Mouse (Mus musculus) erythroblast, embryonic 14.5 days (primary cell): ENCODE measurements around the gene Bmpr1a. TPM values are rescaled to one million over a fixed set of nuclear protein-coding genes. Genes with fewer than 3 reads are reported as not detected.

Source experiments
- H3K27me3 ChIP-seq: 2 replicates; pipeline ENCODE4 v1.6.1; 2012; ENCODE audit warnings: inconsistent platforms; ENCODE audit not compliant: control insufficient read depth
- H3K36me3 ChIP-seq: 2 replicates; pipeline ENCODE4 v1.6.1; 2012; ENCODE audit warnings: mild to moderate bottlenecking, inconsistent platforms; ENCODE audit not compliant: control insufficient read depth
- H3K4me1 ChIP-seq: 2 replicates; pipeline ENCODE4 v1.6.1; 2012; ENCODE audit warnings: inconsistent platforms; ENCODE audit not compliant: control insufficient read depth
- H3K4me3 ChIP-seq: replicated peaks from 2 replicates; pipeline ENCODE3; 2012; ENCODE audit warnings: moderate library complexity, mild to moderate bottlenecking, inconsistent platforms
- H3K9me3 ChIP-seq: 2 replicates; pipeline ENCODE4 v1.6.1; 2012; ENCODE audit warnings: low read length, inconsistent platforms, mixed read lengths; ENCODE audit not compliant: control insufficient read depth
- GATA1 ChIP-seq: IDR thresholded peaks from 2 replicates; pipeline ENCODE4 v1.6.1; 2012; ENCODE audit warnings: low read length, inconsistent platforms, mixed read lengths
- TAL1 ChIP-seq: IDR thresholded peaks from 3 replicates; pipeline ENCODE4 v1.6.1; 2012; ENCODE audit warnings: low read length, inconsistent platforms, mixed read lengths
- polyA plus RNA-seq: library from polyadenylated mRNA; stranded (reverse); fragments of >175 nt; gene quantifications from 2 replicates; pipeline ENCODE4 v1.2.3, GENCODE M21; 2012

Gene Bmpr1a
- polyA plus RNA-seq, 1 experiment = not detected

DNA sequence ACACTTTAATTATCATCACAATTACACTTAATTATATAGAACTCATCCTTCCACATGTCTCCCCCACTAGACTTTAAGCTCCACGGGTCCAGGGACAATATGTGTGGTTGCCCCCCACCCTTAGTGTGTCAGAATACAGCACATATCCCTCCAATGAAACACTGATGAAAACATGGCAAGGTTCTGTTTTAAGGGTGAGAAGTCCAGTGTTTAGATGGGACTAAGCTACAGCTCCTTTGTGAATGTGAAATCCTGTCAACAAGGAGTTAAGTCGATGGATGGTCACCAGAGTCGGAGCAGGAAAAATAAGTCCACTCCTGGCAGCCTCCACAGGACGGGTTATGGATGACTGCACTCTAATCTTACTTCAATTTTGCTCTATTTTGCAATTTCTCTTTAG lies 2.8 kb downstream of the Bmpr1a start:
- Histone ChIP-seq H3K27me3 (peaks cover 69% of the 10 kb centered on the region), H3K4me1 (peaks cover 11% of the 10 kb centered on the region), H3K36me3 (no peaks in the 10 kb centered on the region), H3K4me3 (no peak overlapping the region), H3K9me3 (peaks cover 2% of the 10 kb centered on the region; the same call in 1 of the 2 replicates)
- TF ChIP-seq GATA1 (no peak), TAL1 (no peak)

DNA sequence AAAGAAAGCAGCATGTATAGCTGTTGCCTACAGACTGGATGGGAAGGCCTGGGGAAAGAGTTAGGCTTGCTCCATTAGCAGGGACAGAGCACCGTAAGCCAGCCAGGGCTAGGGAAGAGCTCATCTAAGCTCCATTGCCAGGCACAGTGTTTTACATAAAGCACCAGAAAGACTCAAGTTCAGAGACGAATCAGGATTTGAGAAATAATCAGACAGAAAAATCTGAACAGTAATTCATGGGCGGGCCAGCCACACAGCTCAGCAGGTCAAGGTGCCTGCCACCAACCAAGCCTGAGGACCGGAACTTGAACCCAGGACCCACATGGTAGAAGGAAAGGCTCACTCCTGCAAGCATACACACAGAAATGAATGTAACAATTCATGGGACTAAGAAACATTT lies 3.5 kb downstream of the Bmpr1a start:
- no peak overlapping the region for H3K4me3 ChIP-seq
- peaks cover 2% of the 10 kb centered on the region; the same call in 1 of the 2 replicates for H3K9me3 ChIP-seq
- peaks cover 11% of the 10 kb centered on the region for H3K4me1 ChIP-seq
- H3K36me3 ChIP-seq = no peaks in the 10 kb centered on the region
- no peak for TF ChIP-seq TAL1
- TF ChIP-seq GATA1 = no peak
- peaks cover 62% of the 10 kb centered on the region for H3K27me3 ChIP-seq

DNA sequence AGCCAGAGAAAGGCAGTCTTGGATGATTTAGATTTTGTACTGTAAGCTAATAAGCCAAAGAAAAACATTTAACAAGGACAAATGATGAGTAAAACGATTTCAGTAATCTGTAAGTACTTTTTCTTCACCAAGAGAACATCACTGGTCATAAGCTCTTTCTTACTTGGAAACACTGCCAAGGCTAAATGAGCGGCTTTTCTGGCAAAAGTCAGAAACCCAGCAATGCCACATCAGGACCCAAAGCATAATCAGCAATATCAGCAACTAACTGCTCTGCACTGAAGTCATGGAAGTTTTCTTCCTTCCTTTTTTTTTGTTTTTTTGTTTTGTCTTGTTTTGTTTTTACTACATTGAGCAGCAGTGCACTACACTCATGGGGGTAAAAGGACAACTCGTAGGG lies 5.8 kb downstream of the Bmpr1a start:
- no peak for TF ChIP-seq TAL1
- TF ChIP-seq GATA1 = no peak
- Histone ChIP-seq H3K27me3 (peaks cover 39% of the 10 kb centered on the region), H3K4me3 (no peak overlapping the region), H3K36me3 (no peaks in the 10 kb centered on the region), H3K4me1 (peaks cover 5% of the 10 kb centered on the region), H3K9me3 (peaks cover 2% of the 10 kb centered on the region; the same call in 1 of the 2 replicates)

DNA sequence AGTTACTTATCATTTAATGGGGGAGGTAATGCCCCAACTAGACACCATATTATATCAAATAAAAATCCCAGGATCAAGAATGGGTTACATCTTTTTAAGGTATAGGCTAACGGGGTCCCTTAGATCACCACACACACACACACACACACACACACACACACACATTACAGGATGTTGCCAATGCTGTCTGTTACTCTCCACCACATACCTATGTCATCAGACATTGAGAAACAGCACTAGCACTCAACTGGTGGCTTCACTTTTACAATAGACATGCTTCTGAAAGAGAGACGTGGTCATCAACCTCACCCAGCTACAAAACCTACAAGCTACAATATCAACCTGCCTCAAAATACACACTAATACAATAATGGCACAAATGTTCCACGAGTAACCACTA lies 9.5 kb downstream of the Bmpr1a start:
- H3K4me1 ChIP-seq = no peaks in the 10 kb centered on the region
- no peaks in the 10 kb centered on the region for H3K36me3 ChIP-seq
- H3K4me3 ChIP-seq = no peak overlapping the region
- TF ChIP-seq TAL1 = no peak
- no peak for TF ChIP-seq GATA1
- no peaks in the 10 kb centered on the region for H3K9me3 ChIP-seq
- H3K27me3 ChIP-seq = peaks cover 4% of the 10 kb centered on the region; the same call in 1 of the 2 replicates

DNA sequence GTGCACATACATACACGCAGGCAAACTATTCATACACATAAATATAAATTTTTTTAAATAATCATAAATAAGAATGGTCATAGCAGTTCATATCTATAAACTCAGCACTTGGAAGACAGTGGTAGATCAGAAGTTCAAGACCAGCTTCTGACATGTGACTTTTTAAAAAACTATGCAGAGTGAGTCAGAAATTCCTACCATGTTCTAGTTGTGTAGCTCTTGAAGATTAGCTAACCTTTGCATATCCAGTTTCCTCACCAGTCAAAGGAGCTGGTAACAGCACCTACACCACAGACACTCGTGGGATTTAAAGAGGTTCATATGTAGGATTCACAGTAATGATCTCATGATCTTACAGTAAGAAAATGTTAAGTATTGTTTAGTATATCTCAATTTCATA lies 10.5 kb downstream of the Bmpr1a start:
- Histone ChIP-seq H3K9me3 (no peaks in the 10 kb centered on the region), H3K4me3 (no peak overlapping the region), H3K27me3 (no peaks in the 10 kb centered on the region), H3K4me1 (no peaks in the 10 kb centered on the region), H3K36me3 (no peaks in the 10 kb centered on the region)
- TF ChIP-seq GATA1 (no peak), TAL1 (no peak)

DNA sequence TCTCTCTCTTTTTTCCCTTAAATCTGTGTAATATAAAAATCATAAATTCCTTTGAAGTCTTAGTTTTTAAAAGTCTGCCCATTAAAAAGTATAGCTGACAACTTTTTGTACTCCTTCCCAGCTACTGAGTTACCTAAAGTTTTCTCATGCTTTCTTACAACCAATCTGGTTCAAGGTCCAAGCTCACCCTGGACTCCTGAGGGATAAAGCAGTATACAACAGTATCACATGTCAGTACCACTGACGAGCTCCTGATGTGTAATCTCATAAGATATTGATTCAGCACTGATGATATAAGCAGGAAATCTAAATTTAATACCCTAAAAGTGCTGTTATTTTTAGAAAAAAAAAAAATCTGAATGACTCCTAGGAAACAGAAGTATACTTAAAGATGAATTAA lies 12.2 kb downstream of the Bmpr1a start:
- H3K4me1 ChIP-seq = no peaks in the 10 kb centered on the region
- TF ChIP-seq GATA1 (no peak), TAL1 (no peak)

DNA sequence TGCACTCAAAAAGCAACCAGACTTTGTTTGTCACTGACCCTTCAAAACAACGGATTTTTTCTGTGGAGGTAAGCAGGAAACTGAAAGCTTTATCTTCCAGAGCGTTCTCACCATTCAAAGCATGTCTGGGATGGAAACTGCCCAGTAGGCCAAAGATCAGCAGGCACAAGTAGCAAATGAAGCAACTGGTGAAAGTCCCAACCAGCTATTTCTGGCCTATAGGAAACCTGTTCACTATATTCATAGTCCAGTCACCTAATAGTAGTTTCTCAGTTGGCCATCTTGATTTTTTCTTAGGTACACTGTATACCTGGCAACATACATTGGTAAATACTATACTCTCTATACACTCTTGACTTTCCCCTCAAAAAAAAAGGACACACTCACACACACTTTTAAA lies 13.2 kb downstream of the Bmpr1a start:
- Histone ChIP-seq H3K36me3 (no peaks in the 10 kb centered on the region), H3K27me3 (no peaks in the 10 kb centered on the region), H3K4me1 (no peaks in the 10 kb centered on the region), H3K9me3 (no peaks in the 10 kb centered on the region), H3K4me3 (no peak overlapping the region)
- TF ChIP-seq TAL1 (no peak), GATA1 (no peak)

More for the DNA sequence above, 12.2 kb downstream of the Bmpr1a start:
- Histone ChIP-seq H3K9me3 (no peaks in the 10 kb centered on the region), H3K4me3 (no peak overlapping the region), H3K36me3 (no peaks in the 10 kb centered on the region), H3K27me3 (no peaks in the 10 kb centered on the region)

DNA sequence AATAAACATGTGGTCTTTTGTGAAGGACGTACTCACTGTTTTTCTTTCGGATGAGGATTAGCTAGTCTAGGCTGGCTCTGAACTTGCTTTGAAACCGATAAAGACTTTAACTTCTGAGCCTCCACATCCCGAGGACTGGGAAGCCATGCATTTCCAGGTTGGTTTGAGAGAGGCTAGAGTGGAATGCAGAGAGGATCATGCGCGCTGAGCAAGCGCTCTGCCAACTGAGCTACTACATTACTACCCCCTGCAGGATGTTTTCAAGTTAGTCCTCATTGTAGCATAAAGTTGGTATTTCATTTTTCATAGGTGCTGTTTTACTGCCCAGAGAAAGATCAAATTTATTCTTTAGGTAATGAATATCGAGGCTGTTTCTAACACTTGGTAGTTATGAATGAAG lies 17.0 kb downstream of the Bmpr1a start:
- H3K4me3 ChIP-seq = no peak overlapping the region
- no peaks in the 10 kb centered on the region for H3K27me3 ChIP-seq
- TF ChIP-seq TAL1 (no peak), GATA1 (no peak)

DNA sequence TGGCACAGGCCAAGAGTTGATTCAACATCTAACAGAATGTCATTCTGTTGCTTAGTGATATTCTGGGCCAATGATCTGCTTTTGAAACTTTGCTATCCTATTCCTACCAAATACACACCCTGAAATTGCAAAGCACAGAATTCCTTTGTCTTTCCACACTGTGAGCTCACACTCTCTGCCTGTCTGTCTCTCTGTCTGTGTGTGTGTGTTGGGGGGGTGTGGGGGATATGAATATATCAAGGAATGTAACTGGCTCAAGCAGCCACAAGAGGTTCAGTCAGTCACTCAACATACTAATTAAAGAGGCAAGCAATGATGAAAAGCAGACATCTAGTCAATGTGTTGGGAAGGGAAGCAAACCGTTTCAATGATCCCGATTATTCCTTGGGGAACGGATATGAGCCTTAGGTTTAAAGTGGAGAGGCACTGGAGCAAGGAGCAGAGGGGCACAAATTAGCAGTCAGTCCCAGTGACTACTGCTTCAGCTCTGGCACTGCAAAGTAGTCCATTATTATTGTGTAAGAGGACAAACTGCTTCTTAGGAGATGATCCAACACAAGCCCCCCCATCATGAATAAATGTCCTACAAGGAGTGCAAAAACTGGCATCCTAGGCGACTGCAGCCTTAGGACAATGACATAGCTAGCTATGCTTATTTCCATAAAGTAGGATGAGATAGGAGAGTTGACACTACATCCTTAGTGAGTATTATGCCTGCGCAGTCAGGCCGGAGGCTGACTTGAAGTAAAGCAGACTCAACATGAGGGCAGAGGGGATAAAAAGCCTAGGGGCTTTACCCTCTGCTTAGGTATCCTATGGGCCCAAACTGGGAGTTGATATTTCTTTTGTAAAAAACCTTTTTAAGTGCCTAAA lies 19.4 kb downstream of the Bmpr1a start:
- no peak overlapping the region for H3K4me3 ChIP-seq
- H3K9me3 ChIP-seq = no peaks in the 10 kb centered on the region
- H3K27me3 ChIP-seq = no peaks in the 10 kb centered on the region
- TF ChIP-seq TAL1 (no peak), GATA1 (no peak)
- H3K36me3 ChIP-seq = no peaks in the 10 kb centered on the region
- no peaks in the 10 kb centered on the region for H3K4me1 ChIP-seq

More for the DNA sequence above, 17.0 kb downstream of the Bmpr1a start:
- Histone ChIP-seq H3K36me3 (no peaks in the 10 kb centered on the region), H3K9me3 (no peaks in the 10 kb centered on the region), H3K4me1 (no peaks in the 10 kb centered on the region)

DNA sequence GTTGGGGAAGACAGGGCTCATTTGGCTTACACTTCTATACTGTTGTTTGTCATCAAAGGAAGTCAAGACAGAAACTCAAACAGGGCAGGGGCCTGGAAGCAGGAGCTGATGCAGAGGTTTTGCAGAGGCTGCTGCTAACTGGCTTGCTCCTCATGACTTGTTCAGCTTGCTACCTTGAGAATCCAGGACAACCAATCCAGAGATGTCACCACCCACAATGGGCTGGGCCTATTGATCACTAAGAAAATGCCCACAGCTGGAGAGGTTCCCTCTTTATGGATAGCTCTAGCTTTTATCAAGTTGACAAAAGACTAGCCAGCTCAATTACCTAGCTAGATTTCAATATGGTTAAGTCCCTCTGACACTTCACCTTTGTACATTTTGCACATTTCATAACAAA lies 31.6 kb downstream of the Bmpr1a start:
- H3K36me3 ChIP-seq = no peaks in the 10 kb centered on the region
- H3K4me1 ChIP-seq = no peaks in the 10 kb centered on the region
- no peak overlapping the region for H3K4me3 ChIP-seq
- H3K9me3 ChIP-seq = no peaks in the 10 kb centered on the region
- no peaks in the 10 kb centered on the region for H3K27me3 ChIP-seq
- no peak for TF ChIP-seq TAL1
- no peak for TF ChIP-seq GATA1
